Mouse (Mus musculus) embryonic fibroblast, embryonic 13.5 days (primary cell): ENCODE results near the gene Greb1. TPM values are rescaled to one million over a fixed set of nuclear protein-coding genes. Genes with fewer than 3 reads are reported as not detected.
"Not testable (repeated sequence)": the region's sequence is repeated elsewhere in the genome, so short reads cannot be mapped to it uniquely, and the experiment has no call there.

ENCODE experiments used
- H3K27ac ChIP-seq: 2 replicates; pipeline ENCODE4 v1.5.1; 2012; ENCODE audit warnings: low read length, control low read depth, inconsistent platforms; ENCODE audit not compliant: insufficient read depth
- H3K4me1 ChIP-seq: 2 replicates; pipeline ENCODE4 v1.6.1; 2011; ENCODE audit warnings: low read length; ENCODE audit not compliant: control insufficient read depth, insufficient read depth
- H3K4me3 ChIP-seq: 2 replicates; pipeline ENCODE4 v1.5.1; 2011; ENCODE audit warnings: mild to moderate bottlenecking, control low read depth, low read length; ENCODE audit not compliant: insufficient read depth
- CTCF ChIP-seq: IDR thresholded peaks from 2 replicates; pipeline ENCODE4 v1.5.1; 2011; ENCODE audit warnings: mild to moderate bottlenecking, control low read depth, low read length, moderate library complexity, borderline replicate concordance; ENCODE audit not compliant: insufficient read depth
- POLR2A ChIP-seq: IDR thresholded peaks from 2 replicates; pipeline ENCODE4 v1.6.1; 2011; ENCODE audit warnings: low read depth, mild to moderate bottlenecking, control low read depth, low read length, moderate library complexity
- polyA plus RNA-seq: library from polyadenylated mRNA; stranded (reverse); fragments of >200 nt; gene quantifications from 2 replicates; pipeline ENCODE4 v1.2.4, GENCODE M21; 2011; ENCODE audit warnings: low read depth; ENCODE audit not compliant: missing spikeins, insufficient read length

Greb1 gene
- polyA plus RNA-seq, 1 experiment, result 0.84 TPM

DNA sequence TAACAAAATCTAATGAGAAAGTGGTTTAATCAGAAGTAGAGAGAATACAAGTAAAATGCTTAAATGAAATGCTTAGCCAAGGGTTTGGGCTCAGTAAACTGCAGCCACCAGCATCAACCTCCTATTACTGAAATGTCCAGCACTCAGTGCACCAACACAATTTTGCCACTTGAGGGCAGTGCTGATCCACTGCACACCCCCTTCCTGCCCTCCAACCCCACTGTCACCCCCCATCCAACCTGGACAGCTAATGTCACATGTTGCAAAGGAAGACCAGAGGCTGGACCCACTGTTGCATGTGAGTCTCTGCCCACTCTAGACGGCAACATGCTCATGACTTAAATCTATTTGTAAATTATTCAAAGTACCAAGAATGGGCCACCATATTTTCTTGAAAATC is 83.0 kb downstream of the Greb1 start:
- H3K27ac ChIP-seq, result no peak overlapping the region
- no peak overlapping the region for H3K4me3 ChIP-seq
- no peaks in the 10 kb centered on the region for H3K4me1 ChIP-seq
- TF ChIP-seq CTCF, result peak; percentile 98
- TF ChIP-seq POLR2A, result no peak

- no peak for TF ChIP-seq POLR2A
- Histone ChIP-seq H3K4me1 (no peaks in the 10 kb centered on the region), H3K27ac (no peak overlapping the region), H3K4me3 (no peak overlapping the region)
These were observed 86.1 kb downstream of the Greb1 start for GRCm38 (mm10) chr12:16714616-16715015.

GRCm38 (mm10) chr12:16698691-16699090 is 102.0 kb downstream of the Greb1 start:
- no peak overlapping the region for H3K27ac ChIP-seq
- H3K4me1 ChIP-seq, result no peaks in the 10 kb centered on the region
- TF ChIP-seq CTCF, result no peak
- no peak for TF ChIP-seq POLR2A
- H3K4me3 ChIP-seq, result no peak overlapping the region

GRCm38 (mm10) chr12:16696146-16696545 is 104.5 kb downstream of the Greb1 start:
- Histone ChIP-seq H3K4me1 (no peaks in the 10 kb centered on the region), H3K27ac (no peak overlapping the region), H3K4me3 (no peak overlapping the region)
- TF ChIP-seq CTCF (no peak), POLR2A (no peak)

DNA sequence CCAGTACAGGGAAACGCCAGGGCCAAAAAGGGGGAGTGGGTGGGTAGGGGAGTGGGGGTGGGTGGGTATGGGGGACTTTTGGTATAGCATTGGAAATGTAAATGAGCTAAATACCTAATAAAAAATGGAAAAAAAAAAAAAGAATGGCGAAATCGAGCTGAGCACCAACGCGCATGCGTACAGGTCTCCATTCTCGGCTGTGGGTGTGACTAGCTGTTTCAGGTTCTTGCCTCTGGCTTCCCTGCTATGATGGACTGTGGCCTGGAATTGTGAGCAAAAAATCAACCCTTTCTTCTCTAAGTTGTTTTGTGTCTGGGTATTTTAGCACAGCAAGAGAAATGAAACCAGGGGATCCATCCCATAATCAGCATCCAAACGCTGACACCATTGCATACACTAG is 105.4 kb downstream of the Greb1 start:
- H3K4me1 ChIP-seq, H3K4me3 ChIP-seq, H3K27ac ChIP-seq: not testable (repeated sequence)

- TF ChIP-seq POLR2A, result no peak
- no peak for TF ChIP-seq CTCF
- Histone ChIP-seq H3K27ac (no peak overlapping the region), H3K4me1 (no peaks in the 10 kb centered on the region), H3K4me3 (no peak overlapping the region)
These were observed 105.9 kb downstream of the Greb1 start for GRCm38 (mm10) chr12:16694783-16695182.

DNA sequence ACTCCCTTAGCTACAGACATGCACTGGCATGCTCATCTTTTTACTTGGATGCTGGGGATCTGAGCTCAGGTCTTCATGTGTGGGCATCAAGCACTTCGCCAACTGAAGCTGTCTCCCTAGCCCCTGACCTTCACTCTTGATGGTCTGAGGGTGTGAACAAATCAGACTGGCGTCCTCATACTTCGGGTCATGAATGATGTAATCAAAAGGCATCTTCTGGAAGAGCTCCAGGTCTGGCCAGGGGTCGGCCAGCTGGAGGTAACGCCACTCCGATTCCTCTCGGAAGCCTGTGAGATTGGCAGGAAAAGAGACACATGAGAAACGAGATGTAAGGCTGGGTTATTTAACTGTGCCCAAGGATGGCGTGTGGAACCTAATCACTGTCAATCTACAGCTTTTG is 110.1 kb downstream of the Greb1 start:
- Histone ChIP-seq H3K27ac (no peak overlapping the region), H3K4me1 (no peaks in the 10 kb centered on the region), H3K4me3 (no peak overlapping the region)
- no peak for TF ChIP-seq POLR2A
- TF ChIP-seq CTCF, result no peak

DNA sequence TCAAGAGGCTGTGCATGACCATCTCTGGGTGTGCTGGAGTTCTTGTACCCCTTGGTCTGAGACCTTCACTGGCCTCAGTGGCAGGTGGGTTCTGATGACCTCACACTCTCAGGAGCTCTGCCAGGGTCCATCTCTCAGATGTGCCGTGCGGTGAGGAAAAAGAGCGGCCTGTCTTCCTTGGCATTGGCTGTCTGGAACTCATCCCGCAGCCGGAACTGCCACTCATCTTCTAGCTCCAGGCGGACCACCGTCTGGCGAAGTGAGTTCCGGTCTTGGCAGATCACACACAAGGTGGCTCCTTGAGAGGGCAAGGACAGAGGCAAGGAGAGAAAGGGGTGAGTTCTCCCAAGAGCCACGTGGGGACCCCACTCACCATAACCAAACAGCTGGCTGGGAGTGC is 128.4 kb downstream of the Greb1 start:
- no peak for TF ChIP-seq CTCF
- no peak for TF ChIP-seq POLR2A
- H3K27ac ChIP-seq, result no peak overlapping the region
- H3K4me3 ChIP-seq, result no peak overlapping the region
- no peaks in the 10 kb centered on the region for H3K4me1 ChIP-seq

DNA sequence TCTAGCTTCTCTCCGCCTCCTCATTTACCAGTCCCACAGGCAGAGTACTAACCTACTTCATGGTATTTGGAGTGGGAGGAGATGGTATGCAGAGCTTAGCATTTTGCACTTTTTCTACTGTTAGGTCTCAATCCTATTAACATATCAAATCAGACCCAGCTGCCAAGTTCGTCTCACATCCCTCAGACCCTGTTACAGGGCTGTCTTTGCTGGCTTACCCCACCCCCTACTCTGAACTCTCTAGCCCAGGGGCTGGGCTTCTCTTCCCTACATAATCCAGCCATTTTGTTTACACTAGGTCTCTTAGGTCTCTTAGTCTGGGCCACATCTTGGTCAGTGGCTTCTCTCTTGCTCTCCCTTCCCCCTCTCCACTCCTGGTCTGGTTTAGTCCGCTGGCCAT is 131.5 kb downstream of the Greb1 start:
- H3K4me1 ChIP-seq, result no peaks in the 10 kb centered on the region
- no peak for TF ChIP-seq POLR2A
- TF ChIP-seq CTCF, result no peak
- H3K4me3 ChIP-seq, result no peak overlapping the region
- no peak overlapping the region for H3K27ac ChIP-seq

DNA sequence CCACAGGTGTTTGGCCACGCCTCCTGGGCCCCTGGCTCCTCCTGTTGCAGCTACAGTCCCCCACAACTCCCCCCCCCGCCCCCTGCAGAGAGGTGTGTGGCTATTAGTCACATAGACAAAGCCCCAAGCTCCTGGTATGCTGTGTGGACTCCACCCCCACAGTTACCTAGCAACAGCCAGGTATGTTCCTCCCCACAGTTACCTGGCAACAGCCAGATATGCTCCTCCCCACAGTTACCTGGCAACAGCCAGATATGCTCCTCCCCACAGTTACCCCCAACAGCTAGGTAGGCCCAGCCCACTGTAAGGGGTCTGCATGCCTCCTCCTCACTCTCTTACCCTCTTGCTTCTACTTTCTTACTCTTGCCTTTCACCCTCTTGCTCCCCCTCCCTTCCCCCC is 135.7 kb downstream of the Greb1 start:
- Histone ChIP-seq H3K4me3 (no peak overlapping the region), H3K27ac (no peak overlapping the region), H3K4me1 (no peaks in the 10 kb centered on the region)
- TF ChIP-seq POLR2A (no peak), CTCF (no peak)

DNA sequence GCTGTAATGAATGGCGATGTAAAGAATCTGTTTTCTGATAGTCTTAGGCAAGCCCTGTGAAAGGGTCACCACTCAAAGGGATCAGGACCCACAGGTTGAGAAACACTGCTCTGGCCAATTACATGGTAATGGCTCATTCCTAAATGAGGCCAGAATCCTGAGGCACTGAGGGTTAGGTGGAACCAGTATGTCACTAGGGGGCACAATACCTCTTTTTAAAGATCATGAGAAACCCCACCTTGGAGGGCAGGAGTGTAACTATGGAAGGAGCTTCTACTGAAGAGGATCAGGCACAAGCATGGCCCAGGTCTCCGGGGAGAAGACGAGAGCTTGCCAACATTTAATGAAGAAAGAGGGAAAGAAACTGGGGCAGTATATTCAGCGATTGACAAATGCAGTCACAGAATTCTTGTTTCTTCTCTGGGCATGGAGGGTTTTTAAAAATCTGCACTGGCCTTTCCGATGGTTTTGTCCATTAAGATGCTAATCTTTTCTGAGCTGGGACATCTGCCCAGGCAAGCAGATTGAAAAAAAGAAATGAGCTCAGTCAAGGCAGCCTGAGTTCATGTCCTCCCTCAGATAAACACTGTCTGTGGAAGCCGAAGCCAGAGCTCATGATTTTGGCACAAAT is 137.6 kb downstream of the Greb1 start:
- Histone ChIP-seq H3K27ac (no peak overlapping the region), H3K4me3 (no peak overlapping the region), H3K4me1 (no peaks in the 10 kb centered on the region)
- no peak for TF ChIP-seq POLR2A
- TF ChIP-seq CTCF, result no peak
